Mouse (Mus musculus) forebrain, embryonic 16.5 days (tissue): ENCODE results near the gene Casz1. TPM values are rescaled to one million over a fixed set of nuclear protein-coding genes. Genes with fewer than 3 reads are reported as not detected.

Experiments used
- polyA plus RNA-seq: library from polyadenylated mRNA; unstranded; fragments of >200 nt; fragmentation: Nextera tagmentation; extraction: Ambion mirVana; gene quantifications from 2 replicates; pipeline ENCODE4 v1.2.1, GENCODE M21; 2015

The Casz1 gene
- polyA plus RNA-seq, 1 experiment from 2014 or later, result 1.0 TPM

Other genes starting within 250 kb of the Casz1 start
- 105 and 107 TPM in 2 replicates for gene Exosc10, start 246.0 kb upstream of the Casz1 start, polyA plus RNA-seq
- gene Srm, start 212.9 kb upstream of the Casz1 start, polyA plus RNA-seq, result 187 and 190 TPM in 2 replicates
- 0.56 and 1.0 TPM in 2 replicates for gene Masp2, start 201.9 kb upstream of the Casz1 start, polyA plus RNA-seq
- gene Tardbp, start 177.4 kb upstream of the Casz1 start, polyA plus RNA-seq, result 277 and 319 TPM in 2 replicates
- gene Gm572, start 161.1 kb upstream of the Casz1 start, polyA plus RNA-seq, result not detected in 2 replicates